Mouse (Mus musculus) splenic B cell, adult 2 months (primary cell): ENCODE measurements around the gene Gm9125.
"Not testable (repeated sequence)": the region's sequence is repeated elsewhere in the genome, so short reads cannot be mapped to it uniquely, and the experiment has no call there.

Experiments
- DNase-seq: peaks from one replicate; pipeline ENCODE4 v3.0.0-alpha.2; 2011; ENCODE audit warnings: low read depth, low spot score
- H3K27me3 ChIP-seq: 2 replicates; pipeline ENCODE4 v1.6.1; 2012; ENCODE audit warnings: mild to moderate bottlenecking, low read length, moderate library complexity, mixed read lengths; ENCODE audit not compliant: control insufficient read depth, poor library complexity, insufficient read depth, severe bottlenecking
- H3K36me3 ChIP-seq: 2 replicates; pipeline ENCODE4 v1.6.1; 2012; ENCODE audit warnings: mild to moderate bottlenecking, low read length, moderate library complexity, mixed read lengths; ENCODE audit not compliant: control insufficient read depth, poor library complexity, insufficient read depth, severe bottlenecking

The Gm9125 gene

GRCm38 (mm10) chr3:94054785-94055184 lies at the start of gene Gm9125:
Gene Gm9125, minus strand, starts transcription at chr3:94054885.
- not testable (repeated sequence) for DNase-seq, H3K36me3 ChIP-seq, H3K27me3 ChIP-seq

DNA sequence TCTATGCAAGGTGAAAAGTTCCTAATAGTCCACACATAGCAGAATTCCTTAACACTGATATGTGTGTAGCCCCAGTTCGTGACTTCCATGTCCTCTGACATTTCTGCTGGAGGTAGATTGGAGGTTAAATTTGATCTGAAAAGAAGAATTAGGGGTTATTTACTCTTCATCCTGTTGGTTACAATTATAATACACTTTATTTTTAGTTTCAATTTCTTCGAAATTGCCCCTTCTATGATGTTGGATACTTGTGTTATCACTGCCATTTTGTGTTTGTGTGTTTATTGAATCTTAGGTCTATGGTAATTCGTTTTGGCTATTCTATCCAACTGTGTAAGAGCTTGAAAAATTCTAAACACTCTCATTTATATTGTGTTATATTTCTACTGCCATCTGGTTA lies 17.9 kb upstream of the Gm9125 start, which contains the start of gene Gm10697:
Gene Gm10697, minus strand, starts transcription at position 101 of the 400 bp plus-strand sequence.
- DNase-seq, H3K27me3 ChIP-seq, H3K36me3 ChIP-seq: not testable (repeated sequence)

DNA sequence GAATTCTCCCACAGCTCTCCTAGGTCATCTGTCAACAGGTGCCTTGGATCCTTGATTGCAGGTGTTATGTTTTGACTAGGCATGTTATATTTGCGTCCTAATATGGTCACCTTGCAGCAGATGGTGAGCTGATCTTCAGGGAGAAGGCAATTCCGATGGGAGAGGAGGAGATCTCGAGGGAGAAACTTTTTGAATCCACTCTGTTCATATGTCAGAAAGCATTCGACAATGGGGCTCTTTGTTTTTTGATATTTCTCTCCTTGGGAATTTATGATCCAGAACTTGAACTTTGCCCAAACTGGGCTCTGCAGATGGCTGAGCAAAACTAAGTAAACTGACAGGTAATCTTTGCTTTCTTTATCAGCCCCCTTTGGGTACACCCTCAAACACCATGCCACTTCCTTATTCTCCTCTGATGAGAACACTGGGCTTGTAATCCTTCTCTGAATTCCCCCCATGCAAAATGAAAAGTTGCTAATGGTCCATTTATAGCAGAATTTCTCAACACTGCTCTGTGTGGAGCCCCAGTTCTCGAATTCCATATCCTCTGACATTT lies 5.0 kb downstream of the Gm9125 start:
- H3K27me3 ChIP-seq, DNase-seq, H3K36me3 ChIP-seq: not testable (repeated sequence)

DNA sequence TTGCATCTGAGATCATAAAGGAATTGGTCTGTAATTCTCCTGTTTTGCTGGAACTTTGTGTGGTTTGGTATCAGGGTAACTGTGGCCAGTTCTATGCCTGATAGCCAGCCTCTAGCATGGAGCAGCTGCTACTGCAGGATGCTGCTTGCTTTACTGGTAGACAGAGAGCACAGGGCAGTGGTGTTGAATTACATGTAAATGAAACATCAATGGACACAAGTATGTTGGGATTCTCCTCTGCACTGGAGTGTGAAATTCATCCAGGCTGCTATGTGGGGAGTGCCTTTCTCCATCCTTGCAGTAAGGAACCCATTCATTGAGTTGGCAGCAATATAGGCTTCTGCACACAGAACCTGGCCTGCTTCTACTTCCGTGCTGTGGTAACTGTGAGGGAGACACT lies 16.4 kb downstream of the Gm9125 start:
- H3K36me3 ChIP-seq: not testable (repeated sequence)

DNA sequence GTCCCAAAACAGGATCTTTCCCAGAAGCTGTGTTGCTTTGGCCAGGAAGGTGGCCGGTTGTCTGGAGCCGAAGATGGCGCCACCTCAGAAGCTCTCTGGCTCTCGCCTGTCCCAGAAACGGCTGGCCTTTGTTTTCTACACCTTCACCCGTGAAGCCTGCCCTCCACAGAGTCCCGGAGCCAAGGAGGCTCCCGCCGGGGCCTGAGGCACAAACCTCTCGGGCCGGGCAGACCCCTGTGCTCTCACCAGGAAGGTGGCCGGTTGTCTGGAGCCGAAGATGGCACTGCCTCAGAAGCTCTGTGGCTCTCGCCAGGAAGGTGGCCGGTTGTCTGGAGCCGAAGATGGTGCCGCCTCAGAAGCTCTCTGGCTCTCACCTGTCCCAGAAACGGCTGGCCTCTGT lies 20.3 kb downstream of the Gm9125 start:
- H3K36me3 ChIP-seq, DNase-seq, H3K27me3 ChIP-seq: not testable (repeated sequence)

More for the DNA sequence above, 16.4 kb downstream of the Gm9125 start:
- not testable (repeated sequence) for H3K27me3 ChIP-seq, DNase-seq
